Mouse (Mus musculus): ENCODE measurements at regions not wholly inside any gene's neighbourhood (a gene's known extent, or its start where the extent isn't known, plus 50 kb on each side); places are given as distances from the start of the nearest gene placed in this dataset.

DNA sequence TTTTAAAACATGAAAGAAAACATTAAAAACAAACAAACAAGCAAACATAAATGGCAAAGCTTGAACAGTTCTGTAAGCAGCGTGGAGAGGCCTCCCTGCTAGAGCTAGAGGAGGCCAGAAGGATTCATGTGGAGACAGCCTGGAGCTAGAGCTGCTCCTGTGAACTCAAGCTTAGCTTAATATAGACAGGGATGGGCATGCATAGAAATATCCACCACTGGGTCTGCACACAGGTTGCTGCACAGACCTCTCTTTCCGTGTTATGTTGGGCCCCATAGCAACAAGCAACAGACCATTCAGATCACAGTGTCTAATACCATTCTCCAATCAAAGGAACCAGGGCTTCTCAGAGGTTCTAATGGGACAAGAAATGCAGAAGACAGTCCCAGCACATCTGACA, 122.9 kb upstream of the Magi3 start:
- Histone ChIP-seq H3K4me1 (no peaks in the 10 kb centered on the region), H3K9me3 (no peaks in the 10 kb centered on the region), H3K27me3 (ENCODE audit: poor library complexity, severe bottlenecking) (no peaks in the 10 kb centered on the region), H3K36me3 (replicated peaks) (no peaks in the 10 kb centered on the region), H3K4me3 (no peak overlapping the region), H3K27ac (no peak overlapping the region)
- WGBS: 80% methylated on average over 2 of the region's 2 CpGs
- no peak for DNase-seq (ENCODE audit: extremely low spot score, low spot score)

DNA sequence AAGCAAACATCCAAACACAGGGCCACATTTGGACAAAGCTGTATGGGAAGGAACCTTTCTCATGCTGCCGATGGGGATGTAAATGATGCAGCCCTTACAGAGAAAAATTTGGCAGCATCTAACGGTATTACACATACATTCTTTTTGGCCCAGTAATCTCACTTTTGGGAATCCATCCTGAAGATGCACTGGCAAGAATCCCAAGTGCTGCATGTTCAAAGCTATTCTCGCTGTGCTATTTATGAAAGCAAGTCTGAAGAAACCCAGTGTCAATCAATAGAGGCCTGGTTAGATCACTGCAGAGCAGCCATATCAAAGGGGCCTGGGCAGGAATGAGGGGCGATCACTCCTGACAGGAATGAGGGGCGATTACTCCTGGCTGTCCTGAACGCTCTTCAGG, 122.0 kb upstream of the Magi3 start:
- 89% methylated on average over 6 of the region's 6 CpGs for WGBS
- Histone ChIP-seq H3K9me3 (no peaks in the 10 kb centered on the region), H3K4me1 (no peaks in the 10 kb centered on the region), H3K27me3 (ENCODE audit: poor library complexity, severe bottlenecking) (no peaks in the 10 kb centered on the region), H3K36me3 (replicated peaks) (no peaks in the 10 kb centered on the region), H3K27ac (no peak overlapping the region), H3K4me3 (no peak overlapping the region)
- DNase-seq (ENCODE audit: extremely low spot score, low spot score): no peak

GRCm38 (mm10) chr3:104340331-104340730, 120.2 kb upstream of the Magi3 start:
- no peaks in the 10 kb centered on the region for H3K9me3 ChIP-seq
- H3K27me3 ChIP-seq (ENCODE audit: poor library complexity, severe bottlenecking): no peaks in the 10 kb centered on the region
- H3K27ac ChIP-seq: no peak overlapping the region
- H3K4me1 ChIP-seq: peaks cover 6% of the 10 kb centered on the region
- no peak overlapping the region for H3K4me3 ChIP-seq
- no peak for DNase-seq (ENCODE audit: extremely low spot score, low spot score)
- no peaks in the 10 kb centered on the region for H3K36me3 ChIP-seq (replicated peaks)
- 77% methylated on average over 2 of the region's 2 CpGs for WGBS

GRCm38 (mm10) chr3:104336867-104337266, 116.7 kb upstream of the Magi3 start:
- 80% methylated on average over 5 of the region's 5 CpGs for WGBS
- Histone ChIP-seq H3K4me1 (peaks cover 12% of the 10 kb centered on the region), H3K4me3 (no peak overlapping the region), H3K36me3 (replicated peaks) (no peaks in the 10 kb centered on the region), H3K9me3 (no peaks in the 10 kb centered on the region), H3K27ac (no peak overlapping the region), H3K27me3 (ENCODE audit: poor library complexity, severe bottlenecking) (no peaks in the 10 kb centered on the region)
- no peak for DNase-seq (ENCODE audit: extremely low spot score, low spot score)

DNA sequence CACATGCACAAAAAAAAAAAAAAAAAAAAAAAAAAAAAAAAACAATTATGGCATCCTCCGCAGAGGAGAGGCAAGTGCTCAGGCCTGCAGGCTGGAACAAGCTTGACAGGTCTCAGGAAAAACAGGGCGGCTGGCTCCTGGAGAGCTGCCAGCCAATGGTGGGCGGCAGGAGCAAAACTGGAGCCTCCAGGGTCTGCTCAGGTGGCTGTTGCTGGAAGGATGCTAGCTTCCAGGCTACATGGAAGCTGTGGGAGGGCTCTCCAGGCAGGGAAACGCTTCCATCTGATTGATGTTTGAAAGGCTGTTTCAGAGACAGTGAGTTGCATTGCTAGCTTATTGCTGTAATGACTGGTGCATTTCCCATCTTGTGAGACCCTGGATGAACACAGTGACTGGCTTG, 116.1 kb upstream of the Magi3 start:
- WGBS: 67% methylated on average over 4 of the region's 4 CpGs
- no peak for DNase-seq (ENCODE audit: extremely low spot score, low spot score)
- Histone ChIP-seq H3K4me3 (no peak overlapping the region), H3K4me1 (peaks cover 12% of the 10 kb centered on the region), H3K27ac (no peak overlapping the region), H3K9me3 (no peaks in the 10 kb centered on the region), H3K36me3 (replicated peaks) (no peaks in the 10 kb centered on the region), H3K27me3 (ENCODE audit: poor library complexity, severe bottlenecking) (no peaks in the 10 kb centered on the region)

DNA sequence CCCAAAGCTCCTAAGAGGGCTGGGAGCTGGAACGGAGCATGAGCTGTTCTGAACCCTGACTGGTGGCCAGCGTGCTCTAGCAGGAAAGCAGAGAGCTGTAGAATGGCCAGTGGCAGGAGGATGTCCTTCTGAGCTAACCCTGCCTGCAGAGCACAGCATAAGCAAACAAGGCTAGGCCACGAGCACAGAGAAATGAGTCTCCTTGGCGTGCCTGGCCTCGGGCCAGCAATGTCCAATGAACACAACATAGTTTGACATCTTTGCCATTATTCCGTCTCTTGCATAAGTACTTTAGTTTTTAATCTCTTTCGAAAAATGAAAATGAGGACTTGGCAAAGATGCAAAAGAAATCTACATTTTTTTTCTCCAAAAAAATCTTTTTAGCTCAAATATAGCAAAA, 114.6 kb upstream of the Magi3 start:
- 93% methylated on average over 7 of the region's 7 CpGs for WGBS

DNA sequence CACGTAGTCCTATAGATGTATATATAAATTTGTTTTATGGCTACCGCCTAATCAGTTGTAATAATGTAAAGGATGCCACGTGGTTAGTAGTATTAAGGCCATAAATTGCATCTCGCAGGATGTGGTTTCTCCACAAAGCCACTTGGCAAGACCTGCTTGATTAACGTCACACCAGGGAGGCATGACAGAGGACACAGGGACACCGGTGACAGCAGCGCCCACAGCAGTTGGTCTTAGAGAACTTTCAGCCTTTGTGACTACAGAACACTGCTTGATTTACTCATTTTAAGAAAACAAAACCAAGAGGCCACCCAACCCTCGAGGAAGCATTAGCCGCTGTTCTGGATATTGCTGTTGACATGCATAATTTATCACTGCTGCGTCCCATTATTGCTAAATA, 113.2 kb upstream of the Magi3 start:
- H3K27me3 ChIP-seq (ENCODE audit: poor library complexity, severe bottlenecking): no peaks in the 10 kb centered on the region
- H3K9me3 ChIP-seq: no peaks in the 10 kb centered on the region
- peaks cover 12% of the 10 kb centered on the region for H3K4me1 ChIP-seq
- H3K27ac ChIP-seq: no peak overlapping the region
- 80% methylated on average over 10 of the region's 10 CpGs for WGBS
- no peak for DNase-seq (ENCODE audit: extremely low spot score, low spot score)
- H3K4me3 ChIP-seq: no peak overlapping the region
- no peaks in the 10 kb centered on the region for H3K36me3 ChIP-seq (replicated peaks)

More for the DNA sequence above, 114.6 kb upstream of the Magi3 start:
- H3K36me3 ChIP-seq (replicated peaks): no peaks in the 10 kb centered on the region
- H3K27ac ChIP-seq: no peak overlapping the region
- no peaks in the 10 kb centered on the region for H3K9me3 ChIP-seq
- no peaks in the 10 kb centered on the region for H3K27me3 ChIP-seq (ENCODE audit: poor library complexity, severe bottlenecking)
- H3K4me1 ChIP-seq: peaks cover 12% of the 10 kb centered on the region
- no peak for DNase-seq (ENCODE audit: extremely low spot score, low spot score)
- no peak overlapping the region for H3K4me3 ChIP-seq

- Histone ChIP-seq H3K27ac (no peak overlapping the region), H3K36me3 (replicated peaks) (no peaks in the 10 kb centered on the region), H3K4me3 (no peak overlapping the region), H3K4me1 (0 out of 2 replicates have a peak, but pooled peaks cover 5% of the 10 kb centered on the region), H3K9me3 (no peaks in the 10 kb centered on the region), H3K27me3 (ENCODE audit: poor library complexity, severe bottlenecking) (no peaks in the 10 kb centered on the region)
- WGBS: 90% methylated on average over 6 of the region's 6 CpGs
- DNase-seq (ENCODE audit: extremely low spot score, low spot score): no peak
Measured at GRCm38 (mm10) chr3:104330646-104331045, 110.5 kb upstream of the Magi3 start.

- H3K4me3 ChIP-seq: no peak overlapping the region
- 93% methylated on average over 1 of the region's 1 CpGs for WGBS
Measured at GRCm38 (mm10) chr3:104327829-104328228, 107.7 kb upstream of the Magi3 start.

DNA sequence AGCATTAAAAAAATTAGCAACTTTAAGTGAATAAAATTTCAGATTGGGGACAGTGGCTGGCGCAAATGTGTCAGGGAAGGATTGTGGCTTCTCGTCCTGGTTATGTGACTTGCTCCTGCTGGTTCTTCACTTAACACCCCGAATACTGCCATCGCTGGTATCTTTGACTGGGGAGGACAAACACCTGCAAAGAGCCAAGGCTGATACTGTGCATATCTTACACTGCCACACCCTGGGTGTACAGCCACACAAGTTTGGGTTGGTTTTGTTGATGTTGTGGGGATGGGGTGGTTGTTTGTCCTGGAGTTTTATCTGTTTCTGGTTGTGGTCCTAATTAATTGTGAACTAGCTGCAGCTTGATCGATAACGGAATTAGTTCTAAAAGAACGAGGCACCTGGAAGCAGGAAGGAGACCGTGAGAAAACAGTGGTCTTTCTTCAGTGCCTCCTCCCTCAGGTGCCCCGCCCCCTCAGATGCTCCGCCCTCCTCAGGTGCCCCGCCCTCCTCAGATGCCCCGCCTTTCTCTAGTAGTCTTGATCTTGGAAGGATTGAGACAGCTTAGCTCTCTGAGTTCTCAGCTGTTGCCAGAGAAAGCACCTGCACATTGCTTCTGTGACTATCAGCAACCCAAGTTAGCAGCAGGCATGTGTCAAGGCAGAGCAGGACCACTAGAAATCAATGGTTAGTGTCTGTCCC, 107.0 kb upstream of the Magi3 start:
- H3K27ac ChIP-seq: no peak overlapping the region
- no peaks in the 10 kb centered on the region for H3K9me3 ChIP-seq
- no peaks in the 10 kb centered on the region for H3K36me3 ChIP-seq (replicated peaks)
- 84% methylated on average over 12 of the region's 12 CpGs for WGBS
- no peak for DNase-seq (ENCODE audit: extremely low spot score, low spot score)
- no peak overlapping the region for H3K4me3 ChIP-seq
- no peaks in the 10 kb centered on the region for H3K27me3 ChIP-seq (ENCODE audit: poor library complexity, severe bottlenecking)
- no peaks in the 10 kb centered on the region for H3K4me1 ChIP-seq

More at GRCm38 (mm10) chr3:104327829-104328228, 107.7 kb upstream of the Magi3 start:
- no peak for DNase-seq (ENCODE audit: extremely low spot score, low spot score)
- no peak overlapping the region for H3K27ac ChIP-seq
- no peaks in the 10 kb centered on the region for H3K27me3 ChIP-seq (ENCODE audit: poor library complexity, severe bottlenecking)
- no peaks in the 10 kb centered on the region for H3K9me3 ChIP-seq
- 0 out of 2 replicates have a peak, but pooled peaks cover 3% of the 10 kb centered on the region for H3K4me1 ChIP-seq
- no peaks in the 10 kb centered on the region for H3K36me3 ChIP-seq (replicated peaks)

GRCm38 (mm10) chr3:104322591-104322990, 102.4 kb upstream of the Magi3 start:
- no peak for DNase-seq (ENCODE audit: extremely low spot score, low spot score)
- no peak overlapping the region for H3K27ac ChIP-seq
- no peaks in the 10 kb centered on the region for H3K36me3 ChIP-seq (replicated peaks)
- no peak overlapping the region for H3K4me3 ChIP-seq
- H3K4me1 ChIP-seq: peaks cover 18% of the 10 kb centered on the region
- no peaks in the 10 kb centered on the region for H3K9me3 ChIP-seq
- 70% methylated on average over 2 of the region's 2 CpGs for WGBS
- no peaks in the 10 kb centered on the region for H3K27me3 ChIP-seq (ENCODE audit: poor library complexity, severe bottlenecking)

GRCm38 (mm10) chr3:104320404-104320803, 100.2 kb upstream of the Magi3 start:
- H3K9me3 ChIP-seq: no peaks in the 10 kb centered on the region
- H3K27me3 ChIP-seq (ENCODE audit: poor library complexity, severe bottlenecking): no peaks in the 10 kb centered on the region
- H3K4me1 ChIP-seq: peaks cover 19% of the 10 kb centered on the region
- 77% methylated on average over 4 of the region's 4 CpGs for WGBS
- DNase-seq (ENCODE audit: extremely low spot score, low spot score): no peak
- no peaks in the 10 kb centered on the region for H3K36me3 ChIP-seq (replicated peaks)
- no peak overlapping the region for H3K27ac ChIP-seq
- H3K4me3 ChIP-seq: no peak overlapping the region

- H3K36me3 ChIP-seq (replicated peaks): no peaks in the 10 kb centered on the region
- H3K9me3 ChIP-seq: no peaks in the 10 kb centered on the region
- no peaks in the 10 kb centered on the region for H3K27me3 ChIP-seq (ENCODE audit: poor library complexity, severe bottlenecking)
- 55% methylated on average over 6 of the region's 6 CpGs for WGBS
- peaks cover 19% of the 10 kb centered on the region for H3K4me1 ChIP-seq
- DNase-seq (ENCODE audit: extremely low spot score, low spot score): no peak
- no peak overlapping the region for H3K4me3 ChIP-seq
- peak overlapping the region; percentile 66 for H3K27ac ChIP-seq
Measured at GRCm38 (mm10) chr3:104319377-104319776, 99.2 kb upstream of the Magi3 start.

- H3K4me3 ChIP-seq: no peak overlapping the region
- H3K36me3 ChIP-seq (replicated peaks): no peaks in the 10 kb centered on the region
- H3K4me1 ChIP-seq: peaks cover 19% of the 10 kb centered on the region
- DNase-seq (ENCODE audit: extremely low spot score, low spot score): peak; percentile 28
- H3K27me3 ChIP-seq (ENCODE audit: poor library complexity, severe bottlenecking): no peaks in the 10 kb centered on the region
- peak overlapping the region; percentile 66 for H3K27ac ChIP-seq
- no peaks in the 10 kb centered on the region for H3K9me3 ChIP-seq
- 31% methylated on average over 8 of the region's 8 CpGs for WGBS
Measured at GRCm38 (mm10) chr3:104318911-104319310, 98.7 kb upstream of the Magi3 start.

Measured in forebrain, embryonic 10.5 days (tissue).